29 mouse cellular contexts compared by ENCODE assay signal in the genomic region with DNA sequence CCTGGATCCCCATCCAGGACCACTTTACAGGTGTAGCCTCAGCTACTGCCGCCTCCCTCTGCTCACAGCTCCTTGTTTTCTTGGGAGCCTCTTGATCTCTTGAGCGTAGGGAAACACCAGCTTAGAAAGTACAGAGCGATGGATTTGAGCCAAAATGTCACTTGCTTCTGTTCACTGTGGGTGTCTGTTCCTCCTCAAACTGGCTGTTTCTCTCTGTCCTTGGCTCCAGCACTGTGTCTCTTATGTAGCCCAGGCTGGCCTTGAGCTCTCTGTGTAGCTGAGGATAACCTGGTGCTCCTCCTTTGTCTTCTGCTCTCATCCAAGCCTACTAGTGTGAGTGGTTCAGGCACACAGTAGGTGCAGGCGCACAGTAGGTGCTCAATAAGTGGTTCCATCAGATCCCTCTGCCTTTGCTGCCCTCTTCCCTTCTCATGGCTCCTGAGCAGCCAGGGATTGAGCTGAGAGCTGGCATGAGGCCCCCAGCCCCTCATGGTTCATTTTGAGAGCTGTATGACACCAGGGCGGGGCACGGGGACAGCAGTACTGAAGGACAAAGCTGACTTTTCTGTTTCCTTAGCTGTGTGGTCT. TPM values are rescaled to one million over a fixed set of nuclear protein-coding genes. Genes with fewer than 3 reads are reported as not detected.
DNase-seq lines count a peak whose midpoint lies in the region; ATAC-seq lines count a peak whose summit lies in the region.
"Had no signal": no experiment of that assay in that cellular context is flagged by ENCODE, and none has a peak within 500 bp of the region (broad histone marks: within the 10 kb centered on the region; RNA-seq: fewer than 3 reads in every experiment).

No protein-coding gene starts in this region.

- peaks cover 99% of the 10 kb centered on the region for H3K4me1 ChIP-seq in megakaryocyte, embryonic 14.5 days
- H3K4me1 ChIP-seq: midbrain, embryonic 12.5 days had no signal

- peaks cover 98% of the 10 kb centered on the region for H3K36me3 ChIP-seq in megakaryocyte, embryonic 14.5 days (replicated peaks; ENCODE audit: low read length)
- H3K36me3 ChIP-seq: hindbrain, embryonic 12.5 days; lung, embryonic 15.5 days; midbrain, embryonic 12.5 days had no signal

- H3K4me3 ChIP-seq in megakaryocyte, embryonic 14.5 days (replicated peaks): peak overlapping the region; percentile 47
- H3K4me3 ChIP-seq: forebrain, embryonic 13.5 days; hindbrain, embryonic 12.5 days; limb, embryonic 10.5 days; limb, embryonic 15.5 days; lung, embryonic 15.5 days; midbrain, embryonic 12.5 days had no signal

- H3K27me3 ChIP-seq in megakaryocyte, embryonic 14.5 days (replicated peaks): no peaks in the 10 kb centered on the region
- H3K27me3 ChIP-seq: forebrain, embryonic 13.5 days; hindbrain, embryonic 12.5 days; limb, embryonic 15.5 days; lung, embryonic 15.5 days; midbrain, embryonic 12.5 days had no signal

- H3K9me3 ChIP-seq in megakaryocyte, embryonic 14.5 days: no peaks in the 10 kb centered on the region
- H3K9me3 ChIP-seq: forebrain, embryonic 13.5 days; hindbrain, embryonic 12.5 days; limb, embryonic 10.5 days; limb, embryonic 15.5 days; lung, embryonic 15.5 days; midbrain, embryonic 12.5 days had no signal

- peak; percentile 65 for ATAC-seq in frontal cortex, adult (ENCODE audit: low TSS enrichment)
- no peak for ATAC-seq in megakaryocyte, adult 5-6 weeks (ENCODE audit: poor library complexity, severe bottlenecking)
- ATAC-seq: forebrain, embryonic 13.5 days; intestine, postnatal 0 days had no signal

- no peak for DNase-seq in frontal cortex, postnatal 36 days (ENCODE audit: low spot score in 2 of 2)
- peak; percentile 57 for DNase-seq in layer of hippocampus, adult 9-11 months
- no peak for DNase-seq in layer of hippocampus, postnatal 14 days (ENCODE audit: low spot score in 2 of 2)
- peak; percentile 80 for DNase-seq in brain, adult 2 months (ENCODE audit: low read depth, low spot score)
- no peak for DNase-seq in adipocyte (ENCODE audit: low spot score)
- DNase-seq: adrenal gland, adult 8-10 months; cerebellum, adult 11 months; cerebellum, adult 9-10 months; cerebellum, postnatal 36 days; heart, postnatal 14 days; kidney, adult 9 months; kidney, postnatal 10 days; layer of hippocampus, postnatal 36 days; right cerebral cortex, postnatal 14 days; spleen, adult 18-20 months; thymus, adult 2 months; thymus, postnatal 36 days had no signal

RNA-seq across cellular contexts. Expression of a gene that starts 24.3 kb away (rescaled TPM):
- total RNA-seq in layer of hippocampus, postnatal 14 days (2021): 10 to 100 TPM; 41.1 to 43.0 TPM
- polyA plus RNA-seq in megakaryocyte, embryonic 14.5 days (2012; ENCODE audit: insufficient read depth, low replicate concordance): 299 and 479 TPM in 2 replicates
- total RNA-seq in megakaryocyte, adult 5-6 weeks (2015): 52.1 and 57.5 TPM in 2 replicates
- 69.2 and 77.0 TPM in 2 replicates for total RNA-seq in megakaryocyte, adult 5-6 weeks (2017)

RNA-seq across cellular contexts. Expression of a gene that starts 25.3 kb away (rescaled TPM):
- 10 to 100 TPM; 34.9 to 36.8 TPM for total RNA-seq in layer of hippocampus, postnatal 14 days (2021)
- 30.3 and 35.0 TPM in 2 replicates for polyA plus RNA-seq in megakaryocyte, embryonic 14.5 days (2012; ENCODE audit: insufficient read depth, low replicate concordance)
- 11.3 and 11.7 TPM in 2 replicates for total RNA-seq in megakaryocyte, adult 5-6 weeks (2015)
- total RNA-seq in megakaryocyte, adult 5-6 weeks (2017): 11.6 and 14.5 TPM in 2 replicates

RNA-seq across cellular contexts. Expression of a gene that starts 42.0 kb away (rescaled TPM):
- total RNA-seq in layer of hippocampus, postnatal 14 days (2021): 10 to 100 TPM; 26.4 to 30.1 TPM
- polyA plus RNA-seq in megakaryocyte, embryonic 14.5 days (2012; ENCODE audit: insufficient read depth, low replicate concordance): 23.5 and 26.3 TPM in 2 replicates
- total RNA-seq in megakaryocyte, adult 5-6 weeks (2015): 31.2 and 35.1 TPM in 2 replicates
- 20.7 and 21.7 TPM in 2 replicates for total RNA-seq in megakaryocyte, adult 5-6 weeks (2017)

RNA-seq across cellular contexts. Expression of a gene that starts 42.1 kb away (rescaled TPM):
- 10 to 100 TPM; 25.0 to 29.9 TPM for total RNA-seq in layer of hippocampus, postnatal 14 days (2021)
- polyA plus RNA-seq in megakaryocyte, embryonic 14.5 days (2012; ENCODE audit: insufficient read depth, low replicate concordance): 214 and 827 TPM in 2 replicates
- 14.7 and 18.8 TPM in 2 replicates for total RNA-seq in megakaryocyte, adult 5-6 weeks (2015)
- 13.4 and 14.9 TPM in 2 replicates for total RNA-seq in megakaryocyte, adult 5-6 weeks (2017)

RNA-seq across cellular contexts. Expression of a gene that starts 45.2 kb away (rescaled TPM):
- 10 to 100 TPM; 16.1 to 17.5 TPM for total RNA-seq in layer of hippocampus, postnatal 14 days (2021)
- polyA plus RNA-seq in megakaryocyte, embryonic 14.5 days (2012; ENCODE audit: insufficient read depth, low replicate concordance): 0.25 and 3.6 TPM in 2 replicates
- total RNA-seq in megakaryocyte, adult 5-6 weeks (2015): 2.4 and 4.2 TPM in 2 replicates
- total RNA-seq in megakaryocyte, adult 5-6 weeks (2017): 1.2 and 2.3 TPM in 2 replicates
- total RNA-seq: megakaryocyte progenitor cell, adult 5-6 weeks; monocyte, adult 5-6 weeks had no signal
- polyA plus RNA-seq: limb, embryonic 10.5 days had no signal

Comparison
In these comparisons a context has a peak if more than half of its experiments do, and no peak if none do; other contexts are left out.
1. DNase-seq: peak in layer of hippocampus, adult 9-11 months (single experiment) and brain, adult 2 months (single experiment); none in frontal cortex, postnatal 36 days (0 of 2), layer of hippocampus, postnatal 14 days (0 of 2) and adipocyte (single experiment).